Mouse (Mus musculus) embryonic fibroblast, embryonic 13.5 days (primary cell): ENCODE measurements at regions not wholly inside any gene's neighbourhood (a gene's known extent, or its start where the extent isn't known, plus 50 kb on each side); places are given as distances from the start of the nearest gene placed in this dataset.

Source experiments
- CTCF ChIP-seq: IDR thresholded peaks from 2 replicates; pipeline ENCODE4 v1.5.1; 2011; ENCODE audit warnings: mild to moderate bottlenecking, control low read depth, low read length, moderate library complexity, borderline replicate concordance; ENCODE audit not compliant: insufficient read depth
- POLR2A ChIP-seq: IDR thresholded peaks from 2 replicates; pipeline ENCODE4 v1.6.1; 2011; ENCODE audit warnings: low read depth, mild to moderate bottlenecking, control low read depth, low read length, moderate library complexity

DNA sequence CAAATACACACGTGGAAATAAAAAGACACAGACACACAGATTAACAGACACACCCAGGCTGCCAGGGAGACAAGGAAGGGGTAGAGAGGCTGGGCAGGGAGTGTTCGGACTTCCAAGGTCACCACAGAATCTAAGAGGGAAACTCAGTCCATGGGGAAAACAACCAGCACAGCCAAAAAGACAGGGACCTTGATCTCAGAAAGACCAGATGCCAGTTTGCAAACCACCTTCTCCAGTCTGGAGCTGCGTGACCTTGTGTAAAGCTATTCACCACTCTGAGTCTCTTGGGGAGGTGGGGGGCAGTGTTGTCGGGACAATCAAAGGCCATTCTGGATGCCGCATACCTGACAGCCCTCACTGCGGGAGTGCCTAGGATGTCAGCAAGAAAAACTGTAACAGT is 93.0 kb upstream of the Csf3r start:
- TF ChIP-seq CTCF: no peak
- TF ChIP-seq POLR2A: no peak
